Mouse (Mus musculus) right cerebral cortex, postnatal 25 days (tissue): ENCODE results near the gene Dglucy.

Experiments used
- DNase-seq: peaks from one replicate; pipeline ENCODE4 v3.0.0; 2022

Gene Dglucy

GRCm38 (mm10) chr12:100887801-100888258, 109.0 kb downstream of the Dglucy start:
- DNase-seq = peak; percentile 77

GRCm38 (mm10) chr12:100890548-100890947, 111.7 kb downstream of the Dglucy start:
- DNase-seq = no peak

- no peak for DNase-seq
These were observed 116.6 kb downstream of the Dglucy start for GRCm38 (mm10) chr12:100895504-100895903.

GRCm38 (mm10) chr12:100896661-100897060, 117.8 kb downstream of the Dglucy start:
- DNase-seq = no peak

GRCm38 (mm10) chr12:100897736-100898650, 119.1 kb downstream of the Dglucy start:
- DNase-seq = no peak

- DNase-seq = peak; percentile 65
These were observed 120.3 kb downstream of the Dglucy start for GRCm38 (mm10) chr12:100899111-100899640.

GRCm38 (mm10) chr12:100900901-100901300, 122.0 kb downstream of the Dglucy start:
- DNase-seq = no peak

- no peak for DNase-seq
These were observed 122.5 kb downstream of the Dglucy start for GRCm38 (mm10) chr12:100901386-100901785.

- no peak for DNase-seq
These were observed 124.9 kb downstream of the Dglucy start for GRCm38 (mm10) chr12:100903761-100904160.

- DNase-seq = no peak
These were observed 128.0 kb downstream of the Dglucy start for GRCm38 (mm10) chr12:100906861-100907260.

- no peak for DNase-seq
These were observed 128.9 kb downstream of the Dglucy start, which contains the start of gene Gpr68 for GRCm38 (mm10) chr12:100907598-100908297. Gene Gpr68, minus strand, starts transcription at chr12:100908198.

GRCm38 (mm10) chr12:100908298-100909034, 129.6 kb downstream of the Dglucy start:
- no peak for DNase-seq

GRCm38 (mm10) chr12:100909765-100910164, 130.9 kb downstream of the Dglucy start:
- DNase-seq = no peak

GRCm38 (mm10) chr12:100910731-100911130, 131.9 kb downstream of the Dglucy start:
- peak; percentile 66 for DNase-seq

GRCm38 (mm10) chr12:100924646-100925339, 145.9 kb downstream of the Dglucy start:
- DNase-seq = no peak

GRCm38 (mm10) chr12:100925644-100926619, 147.1 kb downstream of the Dglucy start:
- no peak for DNase-seq

GRCm38 (mm10) chr12:100928286-100928685, 149.4 kb downstream of the Dglucy start:
- no peak for DNase-seq

- no peak for DNase-seq
These were observed 152.8 kb downstream of the Dglucy start for GRCm38 (mm10) chr12:100931653-100932052.

GRCm38 (mm10) chr12:100934796-100935195, 155.9 kb downstream of the Dglucy start:
- DNase-seq = no peak

GRCm38 (mm10) chr12:100936116-100936515, 157.3 kb downstream of the Dglucy start:
- DNase-seq = peak; percentile 68

- no peak for DNase-seq
These were observed 157.9 kb downstream of the Dglucy start for GRCm38 (mm10) chr12:100936737-100937136.
